Mouse (Mus musculus) midbrain, embryonic 11.5 days (tissue): ENCODE results near the gene Pimreg. TPM values are rescaled to one million over a fixed set of nuclear protein-coding genes. Genes with fewer than 3 reads are reported as not detected.

Source experiments
- ATAC-seq: fragments of 200-750 bp; cut with Nextera tagmentation; 2 replicates; pipeline ENCODE4 v1.8.0; 2017; ENCODE audit warnings: moderate TSS enrichment, moderate library complexity; ENCODE audit not compliant: low FRiP score
- DNase-seq: peaks from one replicate; pipeline ENCODE4 v3.0.0; 2015; ENCODE audit warnings: low spot score; ENCODE audit errors: missing footprints
- H3K27ac ChIP-seq: fragments of 300-500 bp; sonication (generic); 2 replicates; pipeline ENCODE4 v1.5.1; 2014; ENCODE audit warnings: low read depth, low read length
- H3K27me3 ChIP-seq: fragments of 300-500 bp; sonication (generic); 2 replicates; pipeline ENCODE4 v1.6.1; 2014; ENCODE audit warnings: mild to moderate bottlenecking, low read length, moderate library complexity, mixed read lengths; ENCODE audit not compliant: control insufficient read depth, insufficient read depth
- H3K36me3 ChIP-seq: fragments of 300-500 bp; sonication (generic); 2 replicates; pipeline ENCODE4 v1.6.1; 2014; ENCODE audit warnings: mild to moderate bottlenecking, low read length, moderate library complexity, mixed read lengths; ENCODE audit not compliant: control insufficient read depth, insufficient read depth
- H3K4me1 ChIP-seq: fragments of 300-500 bp; sonication (generic); 2 replicates; pipeline ENCODE4 v1.6.1; 2014; ENCODE audit warnings: low read length; ENCODE audit not compliant: control insufficient read depth, insufficient read depth
- H3K4me2 ChIP-seq: fragments of 300-500 bp; sonication (generic); 2 replicates; pipeline ENCODE4 v1.6.1; 2014; ENCODE audit warnings: mild to moderate bottlenecking, moderate library complexity
- H3K4me3 ChIP-seq: fragments of 300-500 bp; sonication (generic); 2 replicates; pipeline ENCODE4 v1.5.1; 2014; ENCODE audit warnings: low read depth, low read length
- H3K9ac ChIP-seq: fragments of 300-500 bp; sonication (generic); 2 replicates; pipeline ENCODE4 v1.6.1; 2014; ENCODE audit warnings: low read length
- H3K9me3 ChIP-seq: fragments of 300-500 bp; sonication (generic); 2 replicates; pipeline ENCODE4 v1.6.1; 2016; ENCODE audit warnings: low read length; ENCODE audit not compliant: control insufficient read depth
- WGBS: fragments of 180-500 bp; shearing (Covaris S2); extraction: QIAGEN DNeasy Blood & Tissue Kit; methylation state at CpG from one replicate; pipeline ENCODE4 v1.1.7; 2014; 5-methylcytosine and 5-hydroxymethylcytosine counted together
- polyA plus RNA-seq: library from polyadenylated mRNA; unstranded; fragments of >200 nt; fragmentation: Nextera tagmentation; extraction: Ambion mirVana; gene quantifications from 2 replicates; pipeline ENCODE4 v1.2.1, GENCODE M21; 2014

Gene Pimreg
- polyA plus RNA-seq, 1 experiment from 2014 or later = 214 TPM

- ATAC-seq = peak; percentile 61; the same call in 1 of the 2 replicates
- H3K27ac ChIP-seq = no peak overlapping the region
- H3K36me3 ChIP-seq = peaks cover 6% of the 10 kb centered on the region; the same call in 1 of the 2 replicates
- H3K9me3 ChIP-seq = no peaks in the 10 kb centered on the region
- peak overlapping the region; percentile 60 for H3K9ac ChIP-seq
- peak overlapping the region; percentile 69 for H3K4me2 ChIP-seq
- H3K27me3 ChIP-seq = peaks cover 17% of the 10 kb centered on the region
- peaks cover 7% of the 10 kb centered on the region; the same call in 1 of the 2 replicates for H3K4me1 ChIP-seq
- peak; percentile 93 for DNase-seq
- peak overlapping the region; percentile 38 for H3K4me3 ChIP-seq
- 3% methylated on average over 44 of the region's 45 CpGs for WGBS
Measured at GRCm38 (mm10) chr11:72050895-72051858, 9.3 kb downstream of the Pimreg start.

GRCm38 (mm10) chr11:72052221-72052620 lies 10.4 kb downstream of the Pimreg start:
- Histone ChIP-seq H3K36me3 (no peaks in the 10 kb centered on the region), H3K9me3 (no peaks in the 10 kb centered on the region), H3K9ac (no peak overlapping the region), H3K4me1 (peaks cover 7% of the 10 kb centered on the region; the same call in 1 of the 2 replicates), H3K4me2 (no peak overlapping the region), H3K27me3 (peaks cover 17% of the 10 kb centered on the region), H3K4me3 (no peak overlapping the region), H3K27ac (no peak overlapping the region)
- DNase-seq = no peak
- no peak for ATAC-seq
- WGBS = 70% methylated on average over 3 of the region's 3 CpGs

GRCm38 (mm10) chr11:72052636-72053035 lies 10.8 kb downstream of the Pimreg start:
- H3K36me3 ChIP-seq = no peaks in the 10 kb centered on the region
- H3K4me3 ChIP-seq = no peak overlapping the region
- peaks cover 7% of the 10 kb centered on the region; the same call in 1 of the 2 replicates for H3K4me1 ChIP-seq
- WGBS = 14% methylated on average over 5 of the region's 5 CpGs
- ATAC-seq (peak; percentile 40; the same call in 1 of the 2 replicates), DNase-seq (peak; percentile 94)
- no peaks in the 10 kb centered on the region for H3K9me3 ChIP-seq
- H3K9ac ChIP-seq = no peak overlapping the region
- no peak overlapping the region for H3K4me2 ChIP-seq
- no peak overlapping the region for H3K27ac ChIP-seq
- H3K27me3 ChIP-seq = peaks cover 17% of the 10 kb centered on the region

GRCm38 (mm10) chr11:72055176-72055575 lies 13.3 kb downstream of the Pimreg start:
- H3K27ac ChIP-seq = no peak overlapping the region
- 52% methylated on average over 2 of the region's 2 CpGs for WGBS
- H3K4me2 ChIP-seq = no peak overlapping the region
- peaks cover 14% of the 10 kb centered on the region for H3K27me3 ChIP-seq
- H3K9me3 ChIP-seq = no peaks in the 10 kb centered on the region
- no peak for DNase-seq
- no peak overlapping the region for H3K9ac ChIP-seq
- no peak overlapping the region for H3K4me3 ChIP-seq
- ATAC-seq = no peak
- no peaks in the 10 kb centered on the region for H3K36me3 ChIP-seq
- H3K4me1 ChIP-seq = peaks cover 7% of the 10 kb centered on the region; the same call in 1 of the 2 replicates

- Histone ChIP-seq H3K9me3 (no peaks in the 10 kb centered on the region), H3K36me3 (no peaks in the 10 kb centered on the region), H3K4me1 (no peaks in the 10 kb centered on the region), H3K4me2 (no peak overlapping the region), H3K4me3 (no peak overlapping the region), H3K27me3 (no peaks in the 10 kb centered on the region), H3K27ac (no peak overlapping the region), H3K9ac (no peak overlapping the region)
- DNase-seq (no peak), ATAC-seq (no peak)
- 74% methylated on average over 3 of the region's 3 CpGs for WGBS
Measured at GRCm38 (mm10) chr11:72057166-72057565, 15.3 kb downstream of the Pimreg start.

GRCm38 (mm10) chr11:72060416-72060815 lies 18.6 kb downstream of the Pimreg start:
- no peak overlapping the region for H3K4me2 ChIP-seq
- DNase-seq (no peak), ATAC-seq (no peak)
- no peaks in the 10 kb centered on the region for H3K4me1 ChIP-seq
- H3K4me3 ChIP-seq = no peak overlapping the region
- H3K27me3 ChIP-seq = no peaks in the 10 kb centered on the region
- H3K9ac ChIP-seq = no peak overlapping the region
- H3K9me3 ChIP-seq = no peaks in the 10 kb centered on the region
- WGBS = 84% methylated on average over 9 of the region's 9 CpGs
- no peaks in the 10 kb centered on the region for H3K36me3 ChIP-seq
- H3K27ac ChIP-seq = no peak overlapping the region

- ATAC-seq = no peak
- Histone ChIP-seq H3K27ac (no peak overlapping the region), H3K4me2 (no peak overlapping the region), H3K4me3 (no peak overlapping the region), H3K27me3 (no peaks in the 10 kb centered on the region), H3K36me3 (no peaks in the 10 kb centered on the region), H3K9me3 (no peaks in the 10 kb centered on the region), H3K9ac (no peak overlapping the region), H3K4me1 (no peaks in the 10 kb centered on the region)
- WGBS = 87% methylated on average over 13 of the region's 13 CpGs
- no peak for DNase-seq
Measured at GRCm38 (mm10) chr11:72061093-72061620, 19.3 kb downstream of the Pimreg start.

- DNase-seq (peak; percentile 31), ATAC-seq (no peak)
- H3K36me3 ChIP-seq = no peaks in the 10 kb centered on the region
- no peak overlapping the region for H3K4me2 ChIP-seq
- no peak overlapping the region for H3K4me3 ChIP-seq
- H3K27ac ChIP-seq = no peak overlapping the region
- H3K4me1 ChIP-seq = no peaks in the 10 kb centered on the region
- no peak overlapping the region for H3K9ac ChIP-seq
- no peaks in the 10 kb centered on the region for H3K27me3 ChIP-seq
- H3K9me3 ChIP-seq = no peaks in the 10 kb centered on the region
- 79% methylated on average over 6 of the region's 6 CpGs for WGBS
Measured at GRCm38 (mm10) chr11:72064414-72064813, 22.6 kb downstream of the Pimreg start.

- no peak overlapping the region for H3K9ac ChIP-seq
- H3K4me3 ChIP-seq = no peak overlapping the region
- ATAC-seq (no peak), DNase-seq (peak; percentile 28)
- 93% methylated on average over 8 of the region's 8 CpGs for WGBS
- H3K27me3 ChIP-seq = no peaks in the 10 kb centered on the region
- H3K4me1 ChIP-seq = no peaks in the 10 kb centered on the region
- H3K9me3 ChIP-seq = no peaks in the 10 kb centered on the region
- no peak overlapping the region for H3K4me2 ChIP-seq
- H3K27ac ChIP-seq = no peak overlapping the region
- no peaks in the 10 kb centered on the region for H3K36me3 ChIP-seq
Measured at GRCm38 (mm10) chr11:72065103-72065502, 23.3 kb downstream of the Pimreg start.
